Mouse (Mus musculus) brown adipose tissue, adult 24 weeks (tissue): ENCODE measurements at regions not wholly inside any gene's neighbourhood (a gene's known extent, or its start where the extent isn't known, plus 50 kb on each side); places are given as distances from the start of the nearest gene placed in this dataset.

ENCODE experiments used
- H3K27ac ChIP-seq: fragments of 200-500 bp; replicated peaks from 2 replicates; pipeline ENCODE4 v1.5.1; 2012; ENCODE audit warnings: low read depth, mild to moderate bottlenecking, low read length
- H3K4me1 ChIP-seq: fragments of 200-500 bp; 2 replicates; pipeline ENCODE4 v1.6.1; 2012; ENCODE audit warnings: low read length, mixed read lengths; ENCODE audit not compliant: control insufficient read depth, insufficient read depth, insufficient read length
- H3K4me3 ChIP-seq: fragments of 200-500 bp; 2 replicates; pipeline ENCODE4 v1.5.1; 2012; ENCODE audit warnings: low read depth, mild to moderate bottlenecking, low read length, moderate library complexity; ENCODE audit not compliant: insufficient read depth

DNA sequence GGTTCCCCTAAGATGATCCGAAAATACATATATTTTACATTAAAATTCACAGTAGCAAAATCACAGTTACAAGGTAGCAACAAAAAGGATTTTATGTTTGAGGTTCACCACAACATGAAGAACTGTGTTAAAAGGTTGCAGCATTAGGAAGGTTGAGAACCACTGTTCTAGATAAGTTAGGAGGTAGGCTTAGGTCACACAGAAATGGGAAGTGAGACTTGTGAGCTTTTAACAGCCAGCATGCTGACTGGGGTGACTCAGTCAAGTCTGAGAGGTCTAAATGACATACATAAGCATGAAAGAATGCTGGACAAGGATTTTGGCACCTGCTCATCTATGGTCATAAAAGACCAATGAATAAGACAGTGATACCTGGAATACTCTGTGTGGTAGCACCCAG is 207.2 kb upstream of the Cdyl start:
- no peak overlapping the region for H3K27ac ChIP-seq
- peaks cover 3% of the 10 kb centered on the region; the same call in 1 of the 2 replicates for H3K4me1 ChIP-seq

DNA sequence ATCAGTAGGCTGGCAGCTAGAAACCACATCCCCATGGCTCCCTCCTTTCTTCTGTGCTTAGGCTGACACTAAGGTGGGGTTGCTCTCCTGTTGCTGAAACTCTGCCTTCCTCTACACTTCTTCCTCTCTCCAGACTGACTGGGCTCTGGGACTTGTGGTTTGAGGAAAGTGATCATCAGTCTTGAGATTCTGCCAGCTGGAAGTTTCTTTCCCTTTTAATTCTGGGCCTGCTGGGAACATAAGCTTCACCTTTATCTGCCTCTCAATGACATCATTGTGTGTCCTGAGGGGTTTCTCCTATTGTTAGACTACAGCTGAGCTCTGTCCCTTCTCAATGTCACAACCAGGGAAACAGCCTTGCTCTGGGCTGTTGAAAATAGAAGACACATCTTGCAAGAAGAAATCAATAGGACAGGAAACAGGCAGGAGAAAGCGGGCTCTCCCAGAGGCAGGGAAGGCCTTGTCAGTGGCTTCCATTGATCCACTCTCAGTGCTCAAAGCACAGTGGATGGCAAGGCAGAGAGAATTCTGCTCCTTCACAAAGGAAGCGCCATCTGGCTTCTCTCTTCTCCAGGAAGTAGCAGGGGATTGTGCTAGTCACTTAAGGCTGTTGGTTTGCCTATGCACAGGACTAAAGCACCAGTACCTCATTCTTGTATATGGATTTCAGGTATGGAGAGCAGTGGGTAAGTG is 206.3 kb upstream of the Cdyl start:
- no peak overlapping the region for H3K4me3 ChIP-seq
- H3K27ac ChIP-seq, result no peak overlapping the region
- peaks cover 3% of the 10 kb centered on the region; the same call in 1 of the 2 replicates for H3K4me1 ChIP-seq

More for the DNA sequence above, 207.2 kb upstream of the Cdyl start:
- H3K4me3 ChIP-seq, result no peak overlapping the region

DNA sequence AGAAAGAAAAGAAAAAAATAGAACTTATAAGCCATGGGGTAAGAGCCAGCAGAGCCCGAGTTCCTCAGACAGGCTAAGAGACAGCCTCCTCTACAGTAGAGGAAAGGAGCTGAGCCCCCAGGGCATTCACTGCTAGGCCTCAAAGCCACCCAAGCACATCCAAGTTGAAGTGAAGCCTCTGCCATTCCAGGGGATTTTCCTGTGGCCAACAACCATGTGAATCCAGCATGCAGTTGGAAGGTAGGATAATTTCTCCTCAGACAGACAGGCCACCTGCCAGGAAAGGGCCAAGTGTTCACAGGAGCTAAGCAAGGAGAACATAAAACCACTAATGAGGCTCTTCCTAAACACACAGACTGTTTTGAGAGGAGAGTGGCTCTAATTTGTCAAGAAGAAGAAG is 199.6 kb upstream of the Cdyl start:
- no peak overlapping the region for H3K27ac ChIP-seq
- H3K4me3 ChIP-seq, result no peak overlapping the region
- peaks cover 7% of the 10 kb centered on the region; the same call in 1 of the 2 replicates for H3K4me1 ChIP-seq

DNA sequence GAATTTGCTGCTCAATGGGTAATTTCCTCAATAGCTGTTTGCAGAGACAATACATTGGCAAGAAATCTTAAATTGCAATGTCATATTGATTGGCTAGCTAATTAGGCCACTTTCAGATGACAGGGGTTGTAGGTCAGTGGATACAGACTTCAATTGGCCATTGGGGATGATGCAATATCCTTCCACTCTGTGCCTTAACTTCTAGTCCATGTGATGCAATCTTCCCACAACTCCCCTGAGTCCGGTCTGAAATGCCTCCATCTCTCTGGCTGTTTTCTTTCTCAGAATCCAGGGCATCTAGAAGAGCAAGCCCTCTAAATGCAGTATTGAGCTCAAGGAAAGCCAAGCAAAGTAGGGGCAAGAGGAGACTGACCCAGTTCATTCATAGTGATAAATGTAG is 196.4 kb upstream of the Cdyl start:
- H3K27ac ChIP-seq, result no peak overlapping the region

DNA sequence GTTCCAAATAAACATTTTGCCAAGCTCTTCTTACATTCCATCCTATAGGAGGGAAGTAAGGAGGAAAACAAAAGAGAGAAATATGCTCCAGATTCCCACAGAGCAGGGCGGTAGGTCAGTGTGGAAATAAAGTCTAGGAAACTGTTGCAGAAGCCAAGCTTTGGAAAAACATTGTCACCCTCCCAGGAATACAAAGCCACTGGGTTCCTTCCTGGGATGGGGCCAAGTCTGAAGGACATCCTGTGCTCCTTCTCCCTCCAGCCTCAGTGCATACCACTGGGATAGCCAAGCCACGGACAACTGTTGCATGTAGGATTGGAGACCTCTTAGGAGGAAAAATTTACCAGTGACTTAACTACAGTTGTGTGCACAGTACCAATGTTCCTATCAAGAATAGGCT is 195.8 kb upstream of the Cdyl start:
- no peak overlapping the region for H3K4me3 ChIP-seq
- peaks cover 7% of the 10 kb centered on the region; the same call in 1 of the 2 replicates for H3K4me1 ChIP-seq
- H3K27ac ChIP-seq, result no peak overlapping the region

More for the DNA sequence above, 196.4 kb upstream of the Cdyl start:
- Histone ChIP-seq H3K4me3 (no peak overlapping the region), H3K4me1 (peaks cover 7% of the 10 kb centered on the region; the same call in 1 of the 2 replicates)

DNA sequence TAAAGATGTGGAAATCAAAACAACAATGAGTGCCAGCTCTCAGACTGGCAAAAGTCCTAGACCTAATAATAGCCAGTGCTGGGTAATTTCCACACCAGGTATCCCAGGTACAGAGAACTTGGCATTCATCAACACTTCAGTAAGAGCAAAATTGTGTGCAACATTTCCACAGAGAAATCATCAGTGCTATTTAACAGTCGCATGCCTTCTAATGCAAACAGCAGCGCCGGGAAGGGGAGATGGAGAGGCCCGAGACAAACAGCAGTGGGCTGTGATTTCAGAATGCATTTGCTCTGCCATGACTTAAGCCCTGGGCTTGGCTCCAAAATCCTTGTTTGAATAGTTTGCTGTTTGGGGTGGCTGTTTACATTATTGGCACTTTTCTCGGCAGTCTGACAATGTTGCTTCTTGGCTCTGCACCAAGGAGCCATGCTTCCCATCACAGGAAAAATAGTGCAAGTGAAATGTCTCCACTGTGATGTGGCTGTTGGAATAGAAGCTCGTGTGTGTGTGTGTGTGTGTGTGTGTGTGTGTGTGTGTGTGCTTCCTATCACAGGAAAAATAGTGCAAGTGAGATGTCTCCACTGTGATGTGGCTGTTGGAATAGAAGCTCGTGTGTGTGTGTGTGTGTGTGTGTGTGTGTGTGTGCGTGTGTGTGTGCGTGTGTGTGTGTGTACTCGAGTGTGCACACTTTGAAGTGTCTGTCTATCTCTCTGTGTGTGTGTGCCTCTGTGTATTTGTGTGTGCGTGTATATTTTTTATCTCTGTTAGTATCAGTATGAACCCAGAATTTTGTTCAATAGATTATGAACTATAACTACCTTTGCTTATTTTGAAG is 190.1 kb upstream of the Cdyl start:
- Histone ChIP-seq H3K4me1 (peaks cover 3% of the 10 kb centered on the region; the same call in 1 of the 2 replicates), H3K27ac (no peak overlapping the region), H3K4me3 (no peak overlapping the region)

DNA sequence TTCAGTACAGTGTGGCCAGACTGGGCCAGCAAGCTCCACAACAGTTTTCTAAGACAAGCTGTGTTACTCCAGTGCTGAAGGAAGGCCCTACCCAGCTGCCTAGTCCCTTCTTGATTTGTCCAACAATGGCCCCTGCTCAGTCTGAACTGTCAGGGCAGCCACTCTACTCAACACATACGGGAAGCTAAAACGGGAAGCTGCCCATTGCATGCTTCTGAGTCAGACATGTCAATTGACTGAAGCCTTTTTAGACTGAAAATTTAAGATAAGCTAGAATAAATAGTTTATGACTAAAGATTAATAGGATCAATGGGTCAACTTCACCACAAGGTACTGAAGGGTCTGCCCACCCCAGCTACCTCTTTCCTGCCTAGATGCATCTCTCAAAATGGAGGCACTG is 181.4 kb upstream of the Cdyl start:
- Histone ChIP-seq H3K27ac (no peak overlapping the region), H3K4me1 (no peaks in the 10 kb centered on the region), H3K4me3 (no peak overlapping the region)

DNA sequence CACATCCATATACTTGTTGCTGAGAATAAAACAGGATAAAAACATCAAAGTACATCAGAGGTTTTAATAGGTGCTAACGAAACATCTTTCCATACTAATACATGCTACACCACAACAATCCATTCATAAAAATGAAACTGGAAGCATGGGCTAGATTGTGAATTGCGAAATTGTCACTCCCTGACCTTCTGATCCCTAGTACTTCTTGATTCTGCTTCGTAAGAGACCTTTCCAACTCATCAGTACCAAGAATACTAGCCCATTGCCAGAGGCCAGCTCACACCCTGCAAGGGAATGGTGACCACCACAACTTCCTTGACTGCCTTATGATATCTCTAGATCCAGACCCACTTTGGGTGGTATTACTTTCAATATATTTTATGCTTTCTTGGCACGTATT is 177.3 kb upstream of the Cdyl start:
- Histone ChIP-seq H3K4me3 (no peak overlapping the region), H3K4me1 (no peaks in the 10 kb centered on the region), H3K27ac (no peak overlapping the region)

DNA sequence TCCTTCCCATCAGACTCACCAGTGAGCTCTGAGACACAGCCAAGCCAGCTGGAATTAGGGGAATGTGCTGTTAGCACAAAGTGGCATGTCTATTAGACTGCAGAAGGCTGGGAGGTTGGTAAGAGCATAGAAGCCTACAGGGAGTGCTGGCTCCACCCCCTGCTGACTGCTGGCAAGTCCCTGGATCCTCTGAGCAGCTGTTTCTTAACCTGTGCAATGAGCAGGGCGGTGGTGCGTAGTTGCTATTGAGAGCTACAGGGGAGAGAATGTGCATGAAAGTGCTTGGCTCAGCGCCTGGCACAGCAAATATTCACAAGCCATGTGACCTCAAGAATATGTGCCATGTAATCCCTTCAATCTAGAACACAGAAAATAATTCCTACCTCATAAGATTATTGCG is 173.5 kb upstream of the Cdyl start:
- Histone ChIP-seq H3K4me3 (no peak overlapping the region), H3K4me1 (no peaks in the 10 kb centered on the region), H3K27ac (no peak overlapping the region)

DNA sequence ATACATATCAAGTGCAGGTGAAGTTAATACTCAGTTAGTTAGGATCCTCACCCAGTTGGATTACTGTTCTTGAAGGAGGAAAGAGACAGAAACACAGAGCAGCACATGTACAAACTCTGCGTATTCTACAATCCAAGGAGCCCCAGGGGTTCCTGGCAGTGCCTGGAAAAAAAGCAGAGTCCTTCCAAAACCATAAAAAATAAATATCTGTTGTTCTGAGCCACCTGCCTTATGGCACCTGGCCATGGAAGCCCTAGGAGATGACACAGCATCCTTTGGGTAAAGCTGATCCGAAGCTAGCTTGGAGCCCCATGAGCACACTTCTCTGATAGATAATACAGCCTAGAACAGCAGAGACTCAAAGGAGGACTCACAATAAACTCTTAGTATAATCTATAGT is 159.9 kb upstream of the Cdyl start:
- Histone ChIP-seq H3K4me3 (no peak overlapping the region), H3K27ac (no peak overlapping the region), H3K4me1 (peaks cover 4% of the 10 kb centered on the region)

DNA sequence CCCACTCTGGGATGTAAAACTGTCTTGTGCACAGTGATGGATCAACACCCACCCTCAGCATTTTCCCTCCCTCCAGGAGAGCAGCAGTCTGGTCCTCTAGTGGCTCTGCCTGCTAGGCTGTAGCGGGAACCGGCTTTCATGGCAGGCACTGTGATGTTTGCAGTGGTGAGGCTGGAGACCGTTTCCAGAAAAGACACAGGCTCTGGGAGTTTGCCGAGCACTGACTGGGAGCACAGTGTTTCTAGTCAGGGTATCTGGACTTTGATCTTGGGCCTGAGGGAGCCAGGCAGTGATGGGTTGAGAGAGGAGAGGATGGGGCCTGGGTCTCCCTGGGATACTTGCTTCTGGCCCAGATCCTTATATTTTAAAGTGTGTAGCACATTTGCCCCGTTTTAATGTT is 158.7 kb upstream of the Cdyl start:
- Histone ChIP-seq H3K4me1 (peaks cover 4% of the 10 kb centered on the region), H3K4me3 (no peak overlapping the region), H3K27ac (no peak overlapping the region)

DNA sequence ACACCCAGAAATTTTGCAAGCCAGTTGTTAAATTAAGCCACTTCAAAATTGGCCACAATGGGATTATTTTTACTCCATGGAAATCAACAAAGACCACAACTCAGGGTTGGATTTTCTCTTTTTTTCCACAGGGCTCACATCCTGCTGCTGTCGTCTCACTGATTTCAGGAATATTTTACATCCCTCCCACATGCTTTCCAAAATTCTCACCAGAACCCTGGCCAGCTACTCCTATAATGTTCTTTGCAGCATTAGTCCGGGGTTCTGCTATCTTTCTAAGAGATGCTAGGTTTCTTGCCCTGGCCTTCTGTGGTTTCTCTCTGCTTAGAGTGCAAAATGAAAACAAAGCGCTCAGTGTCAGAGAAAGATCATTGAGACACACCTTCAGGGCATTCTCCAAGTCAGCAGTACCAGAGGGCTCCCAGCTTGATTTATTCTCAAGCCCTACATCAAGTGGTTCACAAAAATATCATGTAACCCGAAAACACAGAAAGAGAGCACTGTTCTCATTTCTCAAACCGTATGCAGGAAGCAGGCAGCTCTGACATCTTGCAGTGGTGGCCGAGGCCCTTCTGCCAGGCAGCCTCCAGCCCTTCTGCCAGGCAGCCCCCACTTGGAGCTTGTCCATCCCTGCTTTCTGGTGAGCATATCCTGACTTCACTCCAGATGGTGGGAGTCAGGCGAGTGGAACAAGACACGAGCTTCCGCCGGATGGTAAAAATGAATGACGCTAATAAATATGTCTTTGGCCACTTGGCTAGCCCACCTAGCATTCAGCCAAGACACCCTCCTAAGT is 158.1 kb upstream of the Cdyl start:
- H3K4me3 ChIP-seq, result no peak overlapping the region
- 0 out of 2 replicates have a peak overlapping the region, but pooled peaks have one; percentile 9 for H3K27ac ChIP-seq
- peaks cover 4% of the 10 kb centered on the region for H3K4me1 ChIP-seq

DNA sequence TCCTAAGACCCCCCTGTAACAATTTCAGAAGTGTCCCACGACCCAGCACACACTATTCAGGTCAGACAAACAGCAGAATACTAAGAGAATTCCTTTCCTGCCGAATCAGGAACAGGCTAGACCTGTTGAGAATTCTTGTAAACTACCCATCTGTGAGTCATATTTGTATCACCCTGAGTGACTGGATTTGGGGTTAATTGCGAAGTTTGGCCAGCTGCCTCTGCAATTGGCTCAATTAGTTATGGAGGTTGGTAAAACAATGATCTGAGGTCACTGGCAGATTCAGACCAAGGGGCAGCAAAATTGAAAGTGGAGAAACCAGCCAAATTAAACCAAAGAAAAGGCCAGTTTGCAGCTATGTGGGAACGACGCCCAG is 157.5 kb upstream of the Cdyl start:
- 0 out of 2 replicates have a peak overlapping the region, but pooled peaks have one; percentile 9 for H3K27ac ChIP-seq
- H3K4me1 ChIP-seq, result peaks cover 4% of the 10 kb centered on the region
- H3K4me3 ChIP-seq, result no peak overlapping the region

DNA sequence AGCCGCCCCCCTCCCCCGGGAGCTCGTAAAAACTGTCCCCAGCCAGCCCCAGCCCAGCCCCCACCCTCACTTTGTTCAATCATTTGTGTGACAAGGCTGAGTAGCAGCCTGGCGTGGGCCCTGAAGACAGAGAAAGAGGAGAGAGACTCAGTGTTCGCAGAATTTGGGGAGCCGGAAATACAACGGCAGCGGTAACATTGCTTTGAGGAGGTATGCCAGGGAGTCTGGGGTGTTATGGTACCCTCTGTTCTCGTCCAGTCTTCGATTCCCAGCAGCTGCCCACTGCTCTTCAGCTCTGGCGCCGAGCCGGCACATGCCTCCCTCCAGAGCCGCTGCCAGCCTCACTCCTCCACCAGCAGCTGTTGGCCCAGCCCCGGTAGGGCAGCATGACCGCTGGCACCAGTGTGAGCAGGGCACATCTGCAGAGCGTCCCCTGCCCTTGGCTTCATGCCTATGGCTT is 156.2 kb upstream of the Cdyl start:
- no peak overlapping the region for H3K4me3 ChIP-seq
- H3K27ac ChIP-seq, result no peak overlapping the region
- H3K4me1 ChIP-seq, result peaks cover 6% of the 10 kb centered on the region

DNA sequence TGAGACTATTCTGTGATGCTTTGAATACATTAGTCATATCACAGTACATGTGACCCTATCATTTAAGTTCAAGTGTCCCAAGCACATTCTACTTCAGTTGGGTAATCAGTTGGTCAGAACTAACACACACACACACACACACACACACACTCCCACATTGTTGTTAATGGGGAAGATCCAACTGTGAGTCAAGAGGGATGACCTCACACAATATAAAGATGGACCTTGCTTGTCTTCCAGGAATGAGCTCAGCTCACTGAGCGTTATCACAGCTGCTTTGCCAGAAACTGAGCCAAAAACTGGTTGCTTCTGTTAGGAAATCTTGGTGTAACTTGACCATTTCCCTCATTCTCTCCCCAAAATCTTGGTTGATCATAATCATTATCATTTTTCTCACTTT is 152.4 kb upstream of the Cdyl start:
- H3K27ac ChIP-seq, result no peak overlapping the region
- H3K4me3 ChIP-seq, result no peak overlapping the region
- H3K4me1 ChIP-seq, result peaks cover 9% of the 10 kb centered on the region
